Mouse (Mus musculus) kidney, postnatal 36 days (tissue): ENCODE data around the gene Bmp2.

ENCODE experiments used
- DNase-seq, 2 experiments: peaks; one replicate each; pipeline ENCODE4 v3.0.0; 2021 to 2022; ENCODE audit warnings: mixed read lengths in 2 of 2

Bmp2 gene

DNA sequence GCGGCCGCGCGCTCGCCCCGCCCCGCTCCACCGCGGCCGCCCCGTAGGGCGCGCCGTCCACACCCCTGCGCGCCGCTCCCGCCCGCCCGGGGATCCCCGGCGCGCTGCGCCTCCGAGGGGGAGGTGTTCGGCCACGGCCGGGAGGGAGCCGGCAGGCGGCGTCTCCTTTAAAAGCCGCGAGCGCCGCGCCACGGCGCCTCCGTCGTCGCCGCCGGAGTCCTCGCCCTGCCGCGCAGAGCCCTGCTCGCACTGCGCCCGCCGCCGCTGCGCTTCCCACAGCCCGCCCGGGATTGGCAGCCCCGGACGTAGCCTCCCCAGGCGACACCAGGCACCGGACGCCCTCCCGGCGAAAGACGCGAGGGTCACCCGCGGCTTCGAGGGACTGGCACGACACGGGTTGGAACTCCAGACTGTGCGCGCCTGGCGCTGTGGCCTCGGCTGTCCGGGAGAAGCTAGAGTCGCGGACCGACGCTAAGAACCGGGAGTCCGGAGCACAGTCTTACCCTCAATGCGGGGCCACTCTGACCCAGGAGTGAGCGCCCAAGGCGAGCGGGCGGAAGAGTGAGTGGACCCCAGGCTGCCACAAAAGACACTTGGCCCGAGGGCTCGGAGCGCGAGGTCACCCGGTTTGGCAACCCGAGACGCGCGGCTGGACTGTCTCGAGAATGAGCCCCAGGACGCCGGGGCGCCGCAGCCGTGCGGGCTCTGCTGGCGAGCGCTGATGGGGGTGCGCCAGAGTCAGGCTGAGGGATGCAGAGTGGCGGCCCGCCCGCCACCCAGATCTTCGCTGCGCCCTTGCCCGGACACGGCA is at the start of gene Bmp2:
Gene Bmp2 (plus strand): TSS at position 129 of the 811 bp plus-strand sequence.
- peak in 1 of 2 experiments; percentile 72 for DNase-seq

- no peak for DNase-seq
Observed at GRCm38 (mm10) chr2:133505678-133506077, 46.3 kb upstream of the Bmp2 start.

- DNase-seq: no peak
Observed at GRCm38 (mm10) chr2:133507045-133507444, 44.9 kb upstream of the Bmp2 start.

DNA sequence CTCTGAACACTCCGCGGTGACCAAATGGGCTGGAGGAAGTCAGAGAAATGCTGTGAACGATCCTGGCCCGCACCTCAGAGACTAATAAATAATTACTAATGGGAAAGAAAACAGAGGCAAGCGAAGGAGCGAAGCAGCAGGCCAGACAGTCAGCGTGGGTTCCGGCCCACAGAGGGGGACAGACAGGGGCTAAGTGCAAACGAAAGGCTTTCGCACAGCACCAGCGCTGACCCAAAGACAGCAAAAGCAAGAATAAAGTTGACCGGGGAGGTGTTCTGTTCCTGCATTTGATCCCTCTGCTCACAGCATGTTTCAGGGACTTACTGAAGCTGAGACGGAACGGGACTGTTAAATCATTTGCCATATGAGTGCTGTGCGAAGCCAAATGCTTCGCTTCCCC is 42.8 kb upstream of the Bmp2 start:
- DNase-seq: no peak

GRCm38 (mm10) chr2:133511011-133511779 is 40.8 kb upstream of the Bmp2 start:
- no peak for DNase-seq

- DNase-seq: no peak
Observed at GRCm38 (mm10) chr2:133516331-133517046, 35.5 kb upstream of the Bmp2 start.

- DNase-seq: no peak
Observed at GRCm38 (mm10) chr2:133517867-133518266, 34.1 kb upstream of the Bmp2 start.

- DNase-seq: no peak
Observed at GRCm38 (mm10) chr2:133521193-133521592, 30.8 kb upstream of the Bmp2 start.

DNA sequence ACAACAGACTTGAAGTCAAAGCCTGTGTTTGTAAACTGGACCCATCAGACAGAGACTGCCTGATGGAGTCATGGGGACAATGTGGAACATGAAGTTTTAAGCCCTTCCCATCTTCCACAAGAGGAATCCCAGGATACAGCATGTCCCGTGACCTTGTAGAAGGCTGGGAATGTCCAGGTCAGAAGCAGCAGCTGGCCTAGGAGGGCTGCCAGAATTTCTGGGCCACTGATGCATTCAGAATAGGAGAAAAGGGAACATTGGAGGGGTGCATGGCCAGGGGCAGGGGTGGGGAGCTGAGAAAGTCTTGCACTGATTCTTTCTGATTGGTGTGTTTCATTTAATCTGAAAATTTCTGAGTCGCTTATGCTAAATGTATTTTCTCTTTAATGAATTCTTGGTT is 29.8 kb upstream of the Bmp2 start:
- peak; percentile 35 to 43 for DNase-seq

DNA sequence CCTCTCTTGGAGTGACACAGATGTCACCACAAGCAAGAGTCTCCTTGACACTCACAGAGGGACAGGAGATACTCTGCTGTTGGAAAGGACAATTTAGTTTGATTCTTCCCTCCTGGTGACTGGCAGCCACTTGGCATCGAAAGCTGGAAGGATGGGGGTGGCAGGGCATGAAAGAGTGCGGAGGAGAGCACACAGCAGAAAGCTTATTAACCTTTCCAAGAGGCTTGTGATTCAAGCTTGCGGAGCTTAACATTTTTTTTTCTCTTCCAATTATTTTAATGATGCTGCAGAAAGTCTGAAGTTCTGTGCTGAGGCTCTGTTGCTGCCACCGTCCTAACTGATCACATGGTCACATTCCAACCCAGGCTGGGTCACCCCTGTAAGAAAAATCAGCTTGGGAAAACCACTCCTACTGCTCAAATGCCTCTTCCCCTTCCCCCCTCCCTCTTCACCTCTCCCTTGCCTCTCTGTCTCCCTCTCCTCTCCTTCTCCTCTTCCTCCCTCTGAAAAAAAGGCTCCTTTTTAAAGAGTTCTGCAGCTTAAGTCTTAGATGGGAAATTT is 26.3 kb upstream of the Bmp2 start:
- peak; percentile 19 to 23 for DNase-seq

DNA sequence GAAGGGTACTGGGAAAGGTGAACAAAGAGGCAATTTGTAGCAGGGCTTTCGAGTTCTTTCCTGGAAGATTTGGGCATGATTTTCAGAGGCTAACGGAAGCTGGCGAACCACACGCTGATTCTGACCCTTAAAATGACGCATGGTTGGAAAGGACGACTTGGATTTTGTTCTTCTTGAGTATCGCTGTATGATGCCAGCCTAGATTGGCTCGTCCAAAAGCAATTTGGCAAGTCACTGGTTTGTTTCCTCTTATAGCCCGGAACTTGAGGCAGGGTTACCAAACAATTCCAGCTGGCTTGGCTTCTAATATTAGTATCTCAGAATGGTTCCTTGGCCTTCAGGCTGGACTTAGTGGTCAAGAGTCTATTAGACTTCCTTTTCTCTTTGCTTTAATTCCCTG is 22.6 kb upstream of the Bmp2 start:
- no peak for DNase-seq

DNA sequence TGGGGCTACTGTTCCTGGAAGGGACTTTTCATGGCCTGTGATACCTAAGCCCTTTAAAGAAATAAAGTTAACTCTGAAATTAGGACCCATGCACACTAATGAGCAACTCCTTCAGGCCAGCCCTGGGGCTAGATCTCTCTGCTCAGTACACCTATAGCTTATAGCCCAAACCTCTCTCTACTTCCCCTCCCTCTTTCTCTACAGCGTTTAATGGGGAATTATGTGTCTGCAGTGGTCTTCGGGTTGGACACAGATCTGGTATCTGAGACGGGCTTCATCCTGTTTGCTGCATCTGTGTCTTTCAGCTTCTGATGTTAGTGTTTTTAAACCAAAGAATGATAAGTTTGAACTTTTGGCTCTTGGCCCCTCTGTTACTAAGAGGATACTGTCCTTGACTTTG is 18.9 kb upstream of the Bmp2 start:
- DNase-seq: no peak

DNA sequence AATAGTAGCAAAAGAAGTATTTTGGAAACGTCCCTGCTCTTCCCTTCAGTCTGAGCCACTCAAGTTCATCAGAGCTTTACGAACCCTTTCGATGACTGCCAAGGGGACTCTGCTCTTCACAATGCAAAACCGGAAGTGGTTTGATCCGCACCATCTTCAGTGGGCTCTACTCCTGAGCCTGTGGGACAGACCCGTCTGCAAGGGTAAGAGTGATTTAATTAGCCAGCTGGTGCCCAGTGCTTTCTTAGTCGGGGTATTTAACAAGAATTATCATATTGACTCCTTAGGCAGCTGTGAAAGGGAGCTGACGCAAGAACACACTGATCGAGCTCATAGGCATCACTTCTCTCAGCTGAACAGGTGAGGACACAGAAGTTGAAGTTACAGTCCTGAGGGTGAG is 16.5 kb upstream of the Bmp2 start:
- no peak for DNase-seq

- no peak for DNase-seq
Observed at GRCm38 (mm10) chr2:133536812-133537211, 15.1 kb upstream of the Bmp2 start.

- no peak for DNase-seq
Observed at GRCm38 (mm10) chr2:133540702-133541101, 11.3 kb upstream of the Bmp2 start.

DNA sequence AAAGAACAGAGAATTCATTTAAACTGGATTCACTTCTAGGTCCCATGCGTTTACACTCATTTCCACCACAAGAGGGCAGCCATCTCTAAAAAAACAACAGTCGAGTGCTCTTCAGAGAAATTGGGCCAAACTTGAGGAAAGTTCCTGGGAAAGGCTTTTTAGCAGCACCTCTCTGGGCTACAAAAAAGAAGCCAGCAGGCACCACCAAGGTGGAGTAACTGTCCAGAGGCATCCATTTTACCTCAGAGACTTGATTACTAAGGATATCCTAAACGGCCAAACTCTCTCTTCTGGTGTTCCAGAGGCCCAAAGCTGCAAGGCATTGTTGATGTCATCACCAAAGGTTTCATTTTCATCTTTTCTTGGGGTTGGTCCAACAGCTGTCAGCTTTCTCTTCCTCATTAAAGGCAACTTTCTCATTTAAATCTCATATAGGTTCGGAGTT is 1.7 kb upstream of the Bmp2 start:
- peak; percentile 64 to 77 for DNase-seq

- DNase-seq: peak in 1 of 2 experiments; percentile 50
Observed at GRCm38 (mm10) chr2:133552842-133553465, 995 bp downstream of the Bmp2 start.

DNA sequence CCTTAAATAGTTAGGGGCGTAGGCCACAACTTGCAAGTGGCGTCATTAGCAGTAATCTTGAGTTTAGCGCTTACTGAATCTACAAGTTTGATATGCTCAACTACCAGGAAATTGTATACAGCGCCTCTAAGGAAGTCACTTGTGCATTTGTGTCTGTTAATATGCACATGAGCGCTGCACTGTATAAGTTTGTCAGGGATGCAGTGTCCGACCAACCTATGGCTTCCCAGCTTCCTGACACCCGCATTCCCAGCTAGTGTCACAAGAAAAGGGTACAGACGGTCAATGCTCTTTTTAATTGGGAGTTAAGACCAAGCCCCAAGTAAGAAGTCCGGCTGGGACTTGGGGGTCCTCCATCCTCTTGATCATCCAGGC is 1.9 kb downstream of the Bmp2 start:
- no peak for DNase-seq

DNA sequence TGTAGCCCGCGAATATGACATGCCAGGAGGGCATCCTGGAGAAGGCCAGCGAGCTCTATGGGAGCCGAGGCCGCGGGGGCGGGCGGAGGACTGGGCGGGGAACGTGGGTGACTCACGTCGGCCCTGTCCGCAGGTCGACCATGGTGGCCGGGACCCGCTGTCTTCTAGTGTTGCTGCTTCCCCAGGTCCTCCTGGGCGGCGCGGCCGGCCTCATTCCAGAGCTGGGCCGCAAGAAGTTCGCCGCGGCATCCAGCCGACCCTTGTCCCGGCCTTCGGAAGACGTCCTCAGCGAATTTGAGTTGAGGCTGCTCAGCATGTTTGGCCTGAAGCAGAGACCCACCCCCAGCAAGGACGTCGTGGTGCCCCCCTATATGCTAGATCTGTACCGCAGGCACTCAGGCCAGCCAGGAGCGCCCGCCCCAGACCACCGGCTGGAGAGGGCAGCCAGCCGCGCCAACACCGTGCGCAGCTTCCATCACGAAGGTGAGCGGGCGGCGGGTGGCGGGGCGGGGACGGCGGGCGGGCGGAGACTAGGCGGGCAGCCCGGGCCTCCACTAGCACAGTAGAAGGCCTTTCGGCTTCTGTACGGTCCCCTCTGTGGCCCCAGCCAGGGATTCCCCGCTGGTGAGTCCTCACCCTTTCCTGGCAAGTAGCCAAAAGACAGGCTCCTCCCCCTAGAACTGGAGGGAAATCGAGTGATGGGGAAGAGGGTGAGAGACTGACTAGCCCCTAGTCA is 2.5 kb downstream of the Bmp2 start:
- peak in 1 of 2 experiments; percentile 41 for DNase-seq

DNA sequence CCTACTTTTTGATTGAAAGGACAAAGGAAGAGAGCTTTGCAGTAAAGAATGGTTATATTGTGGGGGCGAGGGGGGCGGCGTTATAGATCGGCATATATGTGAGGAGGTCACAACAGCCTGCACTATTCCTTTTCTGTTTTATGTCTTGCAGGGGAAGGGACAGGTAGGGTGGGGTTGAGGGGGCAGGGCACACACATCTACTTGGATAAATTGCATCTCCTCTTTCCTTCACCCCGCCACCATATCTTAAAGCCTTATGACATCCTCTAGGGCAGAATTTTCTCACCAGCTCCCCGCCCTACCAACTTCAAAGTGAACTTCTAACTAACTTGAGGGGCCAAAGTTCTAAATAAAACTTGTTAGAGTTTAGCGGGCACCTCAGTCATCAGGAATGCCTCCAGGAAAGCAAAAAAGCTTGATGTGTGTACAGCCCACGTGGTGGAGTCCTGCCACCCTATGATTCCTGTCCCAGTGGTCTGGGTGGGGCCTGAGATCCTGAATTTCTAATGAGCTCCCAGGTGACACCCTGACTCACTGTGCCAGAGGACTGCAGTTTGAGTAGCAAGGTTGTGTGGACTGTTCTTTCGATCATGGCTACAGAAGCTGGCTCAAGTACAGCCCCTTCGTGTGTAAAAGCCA is 12.4 kb downstream of the Bmp2 start:
- DNase-seq: no peak

GRCm38 (mm10) chr2:133565424-133565823 is 13.5 kb downstream of the Bmp2 start:
- DNase-seq: no peak
